Mouse (Mus musculus) embryonic fibroblast, embryonic 13.5 days (primary cell): ENCODE measurements around the gene Krtap4-1.

Source experiments
- CTCF ChIP-seq: IDR thresholded peaks from 2 replicates; pipeline ENCODE4 v1.5.1; 2011; ENCODE audit warnings: mild to moderate bottlenecking, control low read depth, low read length, moderate library complexity, borderline replicate concordance; ENCODE audit not compliant: insufficient read depth
- POLR2A ChIP-seq: IDR thresholded peaks from 2 replicates; pipeline ENCODE4 v1.6.1; 2011; ENCODE audit warnings: low read depth, mild to moderate bottlenecking, control low read depth, low read length, moderate library complexity

- TF ChIP-seq CTCF (no peak), POLR2A (no peak)
These were observed 7.7 kb downstream of the Krtap4-1 start, which contains the start of gene Gm11562 for GRCm38 (mm10) chr11:99620335-99620734.
